Comparison of ENCODE assay signal across 21 mouse cellular contexts in genomic region chr14:100017219-100017618, GRCm38 (mm10).
"Had no signal": no experiment of that assay in that cellular context is flagged by ENCODE, and none has a peak within 500 bp of the region (broad histone marks: within the 10 kb centered on the region; RNA-seq: fewer than 3 reads in every experiment).

No protein-coding gene starts in this region.

- ATAC-seq: hindbrain, embryonic 16.5 days; hindbrain, postnatal 0 days; inflammation-experienced regulatory T-cells, adult 6 months; intestine, embryonic 15.5 days; intestine, embryonic 16.5 days; intestine, postnatal 0 days had no signal

- DNase-seq: heart, postnatal 10 days; heart, postnatal 14 days; heart, postnatal 36 days; heart, postnatal 4 days; kidney, adult 11 months; kidney, adult 18-20 months; kidney, adult 2 months; kidney, adult 8-10 months; kidney, adult 9 months; kidney, postnatal 14 days; kidney, postnatal 25 days; kidney, postnatal 36 days; kidney, postnatal 4 days; layer of hippocampus, adult 9-11 months; layer of hippocampus, postnatal 36 days had no signal
